In genomic region chr4:41639913-41640507, GRCm38 (mm10) we compare ENCODE assay signal across 8 mouse cellular contexts. TPM values are rescaled to one million over a fixed set of nuclear protein-coding genes. Genes with fewer than 3 reads are reported as not detected.
A peak's percentile ranks its signal among the peaks of the same experiment; 100 is the strongest.
DNase-seq lines count a peak whose midpoint lies in the region; ATAC-seq lines count a peak whose summit lies in the region.

TSS of gene Enho (minus strand) at chr4:41640324.

- ATAC-seq in inflammation-experienced regulatory T-cells, adult 6 months: peak; percentile 91
- ATAC-seq in megakaryocyte progenitor cell, adult 5-6 weeks (replicated peaks; ENCODE audit: poor library complexity): peak; percentile 98

- DNase-seq in adrenal gland, adult (ENCODE audit: inconsistent age in 2 of 2, low spot score in 1 of 2): peak; percentile 96 to 98
- peak; percentile 96 for DNase-seq in embryo, embryonic 10.5 days (ENCODE audit: low spot score)
- DNase-seq in gastrocnemius, postnatal 14 days: peak; percentile 95
- peak; percentile 83 to 94 for DNase-seq in left cerebral cortex, adult 9 months (ENCODE audit: low spot score in 2 of 2)
- DNase-seq in right cerebral cortex, postnatal 10 days (ENCODE audit: low spot score in 2 of 2): peak; percentile 96
- DNase-seq in urinary bladder, postnatal 14 days (ENCODE audit: low spot score): peak; percentile 96

- intact Hi-C loops in gastrocnemius, postnatal 14 days (cut with DNase I; ENCODE audit: low total_unique reads): no loop called here

RNA-seq across cellular contexts. Expression of gene Enho, which starts in this region (rescaled TPM):
- total RNA-seq in gastrocnemius, postnatal 14 days (2021): 1 to 10 TPM; 6.7 to 9.9 TPM
- not detected for polyA plus RNA-seq in inflammation-experienced regulatory T-cells, adult 6 months (2017; shearing (Covaris generic))
- total RNA-seq in megakaryocyte progenitor cell, adult 5-6 weeks (2015): not detected in 2 replicates
- not detected in 2 replicates for total RNA-seq in megakaryocyte progenitor cell, adult 5-6 weeks (2017)

Comparison
In these comparisons a context has a peak if more than half of its experiments do, and no peak if none do; other contexts are left out.
1. Peak in every context shown above with its lines: DNase-seq and ATAC-seq.
2. RNA of gene Enho (total RNA-seq): 6.7 to 9.9 TPM in gastrocnemius, postnatal 14 days; not detected in megakaryocyte progenitor cell, adult 5-6 weeks; every median in the first group is over 4 times any median in the second.
3. Peak in ATAC-seq in inflammation-experienced regulatory T-cells, adult 6 months; RNA of the gene not detected or under 1 TPM.
4. Peak in ATAC-seq in megakaryocyte progenitor cell, adult 5-6 weeks; RNA of the gene not detected or under 1 TPM.